In the genomic region with DNA sequence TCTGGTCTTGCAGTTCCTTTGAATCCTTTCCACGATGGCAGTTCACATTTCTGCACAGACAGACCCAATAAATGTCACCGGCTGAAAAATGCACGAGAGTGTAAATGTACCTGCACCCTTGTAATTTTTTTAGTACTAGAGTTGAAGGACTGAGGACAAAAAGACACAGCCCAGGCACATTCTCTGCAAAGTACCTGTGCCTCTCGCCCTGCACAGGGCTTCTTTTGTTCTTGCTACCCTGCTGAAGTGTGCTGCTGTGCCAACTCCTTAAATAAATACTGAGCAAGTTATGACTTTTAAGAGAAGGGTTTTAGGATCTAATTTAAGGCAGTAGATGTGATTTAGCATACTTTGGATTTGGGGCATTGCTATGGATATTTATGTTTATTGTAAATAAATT, we compare ENCODE assay signal across 18 mouse cellular contexts.
"Had no signal": no experiment of that assay in that cellular context is flagged by ENCODE, and none has a peak within 500 bp of the region (broad histone marks: within the 10 kb centered on the region; RNA-seq: fewer than 3 reads in every experiment).

No protein-coding gene starts in this region.

- H3K36me3 ChIP-seq: liver, embryonic 12.5 days; midbrain, embryonic 10.5 days; midbrain, embryonic 12.5 days; neural tube, embryonic 13.5 days; neural tube, embryonic 15.5 days had no signal

- H3K27me3 ChIP-seq: liver, embryonic 12.5 days; midbrain, embryonic 12.5 days; neural tube, embryonic 13.5 days; neural tube, embryonic 15.5 days had no signal

- H3K4me1 ChIP-seq: liver, embryonic 12.5 days; midbrain, embryonic 10.5 days; midbrain, embryonic 12.5 days; neural tube, embryonic 13.5 days; neural tube, embryonic 15.5 days had no signal

- H3K9me3 ChIP-seq: liver, embryonic 12.5 days; midbrain, embryonic 10.5 days; midbrain, embryonic 12.5 days; neural tube, embryonic 13.5 days; neural tube, embryonic 15.5 days had no signal

- H3K4me2 ChIP-seq: liver, embryonic 12.5 days; midbrain, embryonic 12.5 days; neural tube, embryonic 13.5 days; neural tube, embryonic 15.5 days had no signal

- H3K27ac ChIP-seq: liver, embryonic 12.5 days; liver, embryonic 14.5 days; midbrain, embryonic 10.5 days; midbrain, embryonic 12.5 days; neural tube, embryonic 13.5 days; neural tube, embryonic 15.5 days had no signal

- H3K4me3 ChIP-seq: liver, embryonic 12.5 days; midbrain, embryonic 10.5 days; midbrain, embryonic 12.5 days; myocyte; neural tube, embryonic 13.5 days; neural tube, embryonic 15.5 days had no signal

- ATAC-seq: liver, embryonic 12.5 days; midbrain, embryonic 16.5 days had no signal

- DNase-seq: lung, adult 18-20 months; midbrain, embryonic 14.5 days; retina, postnatal 1 day; right cerebral cortex, adult 18-20 months; right cerebral cortex, postnatal 25 days; right cerebral cortex, postnatal 4 days; spleen, adult 18-20 months; thymus, adult 18-20 months; thymus, postnatal 14 days; thymus, postnatal 36 days had no signal

- H3K9ac ChIP-seq: liver, embryonic 12.5 days; liver, embryonic 14.5 days; midbrain, embryonic 12.5 days; neural tube, embryonic 13.5 days; neural tube, embryonic 15.5 days had no signal
